Mouse (Mus musculus) ES-E14 (cell line): ENCODE measurements around the gene Syt6. TPM values are rescaled to one million over a fixed set of nuclear protein-coding genes. Genes with fewer than 3 reads are reported as not detected.

Experiments used
- DNase-seq: peaks from one replicate; pipeline ENCODE4 v3.0.0-alpha.2; 2013; ENCODE audit warnings: low read depth, low spot score
- H3K27ac ChIP-seq: 2 replicates; pipeline ENCODE4 v1.5.1; 2012; ENCODE audit warnings: low read depth, mild to moderate bottlenecking, low read length, moderate library complexity, mixed read lengths; ENCODE audit not compliant: poor library complexity, insufficient read depth, severe bottlenecking
- H3K36me3 ChIP-seq: 2 replicates; pipeline ENCODE4 v1.6.1; 2012; ENCODE audit warnings: mild to moderate bottlenecking, low read length, moderate library complexity, mixed read lengths; ENCODE audit not compliant: control insufficient read depth, poor library complexity, insufficient read depth, severe bottlenecking
- H3K4me1 ChIP-seq, 2 experiments: fragments of 150-350 bp in 1 of 2; sonication (generic) in 1 of 2; 2 replicates each; pipeline ENCODE4 v1.6.1; 2012; ENCODE audit warnings: low read length in 2 of 2, mild to moderate bottlenecking in 1 of 2, mixed read lengths in 1 of 2; ENCODE audit not compliant: control insufficient read depth in 2 of 2, insufficient read depth in 2 of 2, poor library complexity in 1 of 2
- H3K4me3 ChIP-seq, 2 experiments: fragments of 150-350 bp in 1 of 2; sonication (generic) in 1 of 2; 2 replicates each; pipeline ENCODE4 v1.5.1; 2012; ENCODE audit warnings: low read length in 2 of 2, low read depth in 1 of 2, mild to moderate bottlenecking in 1 of 2, mixed read lengths in 1 of 2; ENCODE audit not compliant: insufficient read depth in 1 of 2, poor library complexity in 1 of 2, severe bottlenecking in 1 of 2
- H3K9ac ChIP-seq: 2 replicates; pipeline ENCODE4 v1.6.1; 2012; ENCODE audit warnings: low read depth, mild to moderate bottlenecking, low read length, mixed read lengths; ENCODE audit not compliant: poor library complexity, insufficient read depth, severe bottlenecking
- H3K9me3 ChIP-seq: fragments of 150-350 bp; sonication (generic); 2 replicates; pipeline ENCODE4 v1.6.1; 2012; ENCODE audit warnings: low read depth, mild to moderate bottlenecking, low read length; ENCODE audit not compliant: control insufficient read depth, insufficient read depth
- CHD2 ChIP-seq: IDR thresholded peaks from 2 replicates; pipeline ENCODE4 v1.6.1; 2014; ENCODE audit warnings: mild to moderate bottlenecking, low read depth, low read length, inconsistent platforms
- HCFC1 ChIP-seq: IDR thresholded peaks from 2 replicates; pipeline ENCODE4 v1.6.1; 2012; ENCODE audit warnings: low read length, inconsistent platforms, borderline replicate concordance; ENCODE audit not compliant: insufficient read depth
- MAFK ChIP-seq: IDR thresholded peaks from 2 replicates; pipeline ENCODE4 v1.6.1; 2014; ENCODE audit warnings: mild to moderate bottlenecking, low read depth, low read length, inconsistent platforms; ENCODE audit not compliant: insufficient read depth
- ZC3H11A ChIP-seq: IDR thresholded peaks from 2 replicates; pipeline ENCODE4 v1.6.1; 2012; ENCODE audit warnings: low read depth, mild to moderate bottlenecking, inconsistent platforms, low read length, borderline replicate concordance
- ZNF384 ChIP-seq: IDR thresholded peaks from 2 replicates; pipeline ENCODE4 v1.6.1; 2012; ENCODE audit warnings: low read depth, low read length, inconsistent platforms
- in situ Hi-C, 2 experiments: fragments of 600-800 bp; cut with MboI; formaldehyde crosslinking; loops; one replicate each; pipeline ENCODE4 v1.15.1; 2025; ENCODE audit warnings: low sequenced_read_pairs in 2 of 2, inconsistent platforms in 1 of 2; ENCODE audit not compliant: unreplicated experiment in 2 of 2
- total RNA-seq: library from RNA; depleted of rRNA; stranded (reverse); fragments of 300-350 nt; gene quantifications from 2 replicates; pipeline ENCODE4 v1.2.3, GENCODE M21; 2012; rRNA removed

The Syt6 gene
- total RNA-seq = 0.22 and 0.32 TPM in 2 replicates

DNA sequence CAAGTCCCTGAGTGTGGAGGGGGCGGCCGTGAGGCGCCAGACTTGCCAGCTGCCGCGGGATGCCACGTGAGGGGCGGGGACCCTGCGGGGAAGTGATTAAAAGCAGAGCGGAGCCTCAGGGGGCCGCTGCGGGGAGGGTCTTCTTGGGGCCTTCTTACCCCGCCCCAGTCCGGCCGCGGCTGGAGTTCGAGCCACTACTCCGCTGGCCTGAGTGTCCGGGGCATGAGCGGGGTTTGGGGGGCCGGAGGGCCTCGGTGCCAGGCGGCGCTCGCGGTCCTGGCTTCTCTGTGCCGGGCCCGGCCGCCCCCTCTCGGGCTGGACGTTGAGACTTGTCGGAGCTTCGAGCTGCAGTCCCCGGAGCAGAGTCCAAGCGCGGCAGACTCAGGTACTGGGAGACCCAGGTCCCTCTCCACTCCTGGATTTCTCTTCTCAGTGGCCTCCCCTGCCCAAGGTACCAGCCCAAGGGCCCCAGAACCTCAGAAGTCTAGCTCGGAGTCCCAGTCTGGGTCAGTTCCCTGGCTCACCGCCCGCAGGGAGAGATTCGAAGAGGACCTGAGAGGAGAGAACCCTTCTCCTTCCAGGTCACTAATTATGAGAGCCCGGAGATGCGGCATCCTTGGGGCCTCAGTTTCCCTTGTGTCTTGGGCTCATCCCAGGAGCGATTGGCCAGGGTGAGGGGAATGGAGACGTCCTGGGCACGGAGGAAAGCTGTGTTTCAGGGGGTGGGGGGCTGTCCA is at the start of gene Syt6:
Syt6 (plus strand) TSS at position 76 of the 737 bp plus-strand sequence.
- H3K9me3 ChIP-seq = no peaks in the 10 kb centered on the region
- TF ChIP-seq HCFC1 = no peak
- H3K36me3 ChIP-seq = no peaks in the 10 kb centered on the region
- no peak for DNase-seq
- H3K4me3 ChIP-seq = peak within 1 kb of the TSS; percentile 46 to 63; a peak in 3 of 4 replicates
- peak within 1 kb of the TSS; percentile 56 for H3K9ac ChIP-seq
- no peak within 1 kb of the TSS for H3K27ac ChIP-seq
- peaks cover 0 to 4% of the 10 kb centered on the region in 2 experiments; a peak in 3 of 4 replicates for H3K4me1 ChIP-seq
- in situ Hi-C loops = no loop called here

- Histone ChIP-seq H3K36me3 (no peaks in the 10 kb centered on the region), H3K9ac (no peak overlapping the region), H3K9me3 (no peaks in the 10 kb centered on the region), H3K27ac (no peak overlapping the region), H3K4me3 (no peak overlapping the region), H3K4me1 (peaks cover 0 to 8% of the 10 kb centered on the region in 2 experiments; a peak in 1 of 4 replicates)
- no peak for TF ChIP-seq MAFK
- no peak for TF ChIP-seq ZC3H11A
- TF ChIP-seq ZNF384 = no peak
- TF ChIP-seq HCFC1 = no peak
- no peak for TF ChIP-seq CHD2
- in situ Hi-C loops = no loop called here
- no peak for DNase-seq
Observed at GRCm38 (mm10) chr3:103526201-103526704, 48.8 kb upstream of the Syt6 start.

DNA sequence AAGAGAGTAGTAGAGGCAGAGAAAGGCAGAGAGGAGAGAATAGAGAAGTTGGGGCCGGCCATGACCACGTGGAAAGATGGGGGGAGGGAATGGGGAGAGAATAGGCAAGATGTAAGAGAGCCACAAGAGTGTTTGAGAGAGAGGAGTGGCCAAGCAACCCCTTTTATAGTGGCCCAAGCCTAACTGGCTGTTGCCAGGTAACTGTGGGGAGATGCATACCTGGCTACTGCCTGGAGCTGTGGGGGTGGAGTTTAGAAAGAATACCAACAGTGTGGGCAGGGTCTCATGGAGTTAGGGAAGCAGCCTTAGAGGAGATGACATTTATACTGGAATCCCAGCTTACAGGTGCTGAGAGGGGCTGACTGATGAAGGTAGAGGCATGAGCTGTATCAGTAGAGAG is 48.2 kb upstream of the Syt6 start:
- no peak for DNase-seq
- H3K9ac ChIP-seq = no peak overlapping the region
- TF ChIP-seq ZC3H11A = no peak
- H3K9me3 ChIP-seq = no peaks in the 10 kb centered on the region
- no peak overlapping the region for H3K4me3 ChIP-seq
- H3K4me1 ChIP-seq = peaks cover 0 to 8% of the 10 kb centered on the region in 2 experiments; a peak in 1 of 4 replicates
- no peak overlapping the region for H3K27ac ChIP-seq
- H3K36me3 ChIP-seq = no peaks in the 10 kb centered on the region
- in situ Hi-C loops = no loop called here

GRCm38 (mm10) chr3:103534036-103534435 is 41.0 kb upstream of the Syt6 start:
- no peak for TF ChIP-seq ZC3H11A
- TF ChIP-seq HCFC1 = no peak
- no peak for TF ChIP-seq CHD2
- TF ChIP-seq MAFK = no peak
- no peak for TF ChIP-seq ZNF384
- Histone ChIP-seq H3K36me3 (no peaks in the 10 kb centered on the region), H3K4me3 (no peak overlapping the region), H3K4me1 (no peaks in the 10 kb centered on the region), H3K27ac (no peak overlapping the region), H3K9ac (no peak overlapping the region), H3K9me3 (no peaks in the 10 kb centered on the region)
- DNase-seq = no peak
- in situ Hi-C loops = no loop called here

- TF ChIP-seq HCFC1 (no peak), ZC3H11A (no peak), ZNF384 (no peak), MAFK (no peak), CHD2 (no peak)
- Histone ChIP-seq H3K4me3 (no peak overlapping the region), H3K9me3 (no peaks in the 10 kb centered on the region), H3K9ac (no peak overlapping the region), H3K36me3 (no peaks in the 10 kb centered on the region), H3K27ac (no peak overlapping the region), H3K4me1 (no peaks in the 10 kb centered on the region)
- in situ Hi-C loops = no loop called here
- DNase-seq = no peak
Observed at GRCm38 (mm10) chr3:103535207-103535606, 39.8 kb upstream of the Syt6 start.
